Mouse (Mus musculus) thymus, postnatal 25 days (tissue): ENCODE measurements at regions not wholly inside any gene's neighbourhood (a gene's known extent, or its start where the extent isn't known, plus 50 kb on each side); places are given as distances from the start of the nearest gene placed in this dataset.
A peak's percentile ranks its signal among the peaks of the same experiment; 100 is the strongest.

Experiments used
- DNase-seq: peaks from one replicate; pipeline ENCODE4 v3.0.0; 2022

DNA sequence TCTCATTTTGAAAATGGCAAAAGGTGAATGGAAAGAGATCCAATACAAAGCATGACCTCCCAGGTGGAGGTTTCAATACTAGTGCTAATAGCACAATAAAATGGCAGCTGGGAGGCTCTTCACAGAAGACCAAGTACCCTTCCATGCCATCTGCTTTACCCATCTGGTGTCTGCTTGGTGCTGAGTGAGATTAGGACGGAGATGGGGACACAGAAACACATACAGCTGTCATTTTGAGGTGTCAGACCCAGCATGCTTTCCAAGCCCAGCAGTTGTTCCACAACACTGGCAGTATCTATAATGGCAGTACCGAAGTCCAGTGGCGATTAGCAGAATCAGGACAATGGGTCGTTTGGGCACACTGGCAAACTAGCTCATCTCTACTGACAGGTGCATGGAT, 118.9 kb upstream of the 1700064H15Rik start:
- DNase-seq: no peak

GRCm38 (mm10) chr3:19751946-19752345, 123.5 kb upstream of the 1700064H15Rik start:
- no peak for DNase-seq

DNA sequence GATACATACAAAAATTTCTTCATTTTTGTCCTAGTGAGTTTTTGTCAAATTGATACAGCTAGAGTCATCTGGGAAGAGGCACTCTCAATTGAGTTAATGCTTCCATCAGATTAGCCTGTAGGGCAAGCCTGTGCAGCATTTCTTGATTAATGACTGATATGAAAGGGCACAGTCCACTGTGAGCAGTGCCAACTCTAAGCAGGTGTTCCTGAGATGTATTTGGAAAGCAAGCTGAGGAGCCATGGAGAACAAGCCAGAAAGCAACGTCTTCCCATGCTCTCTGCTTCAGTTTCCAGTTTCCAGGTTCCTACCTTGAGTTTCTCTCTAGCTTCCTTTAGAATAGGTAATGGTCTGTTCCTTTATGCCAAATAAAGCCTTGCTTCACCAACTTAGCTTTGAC, 125.5 kb upstream of the 1700064H15Rik start:
- DNase-seq: no peak

GRCm38 (mm10) chr3:19754636-19755035, 126.2 kb upstream of the 1700064H15Rik start:
- no peak for DNase-seq

GRCm38 (mm10) chr3:19755136-19755535, 126.7 kb upstream of the 1700064H15Rik start:
- DNase-seq: no peak

DNA sequence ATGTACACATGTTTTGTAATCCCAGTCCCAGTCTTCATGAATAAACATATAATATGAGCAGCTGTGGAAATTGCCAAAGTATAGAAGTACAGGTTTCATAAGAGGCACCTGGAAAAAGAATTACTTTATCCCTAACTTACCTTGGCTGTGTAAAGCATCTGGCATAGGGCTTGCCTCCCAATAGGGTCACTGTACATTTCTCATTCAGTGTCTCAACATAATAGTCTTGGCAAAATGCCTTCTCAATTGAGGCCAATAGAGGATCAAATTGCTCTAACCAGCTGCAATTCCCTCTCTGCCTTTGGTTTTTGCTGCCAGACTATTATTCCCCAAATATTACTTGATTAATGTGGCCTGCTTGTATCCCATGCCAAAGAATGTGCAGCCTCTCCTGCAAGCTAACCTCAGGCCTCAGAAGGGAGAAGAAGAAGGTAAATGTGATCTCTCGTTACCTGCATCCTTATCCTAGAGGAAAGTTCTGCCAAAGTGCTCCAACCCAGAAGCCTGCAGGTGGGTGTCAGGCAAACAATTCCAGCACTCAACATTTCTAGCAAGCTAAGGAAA, 158.2 kb upstream of the Cp start:
- DNase-seq: no peak

DNA sequence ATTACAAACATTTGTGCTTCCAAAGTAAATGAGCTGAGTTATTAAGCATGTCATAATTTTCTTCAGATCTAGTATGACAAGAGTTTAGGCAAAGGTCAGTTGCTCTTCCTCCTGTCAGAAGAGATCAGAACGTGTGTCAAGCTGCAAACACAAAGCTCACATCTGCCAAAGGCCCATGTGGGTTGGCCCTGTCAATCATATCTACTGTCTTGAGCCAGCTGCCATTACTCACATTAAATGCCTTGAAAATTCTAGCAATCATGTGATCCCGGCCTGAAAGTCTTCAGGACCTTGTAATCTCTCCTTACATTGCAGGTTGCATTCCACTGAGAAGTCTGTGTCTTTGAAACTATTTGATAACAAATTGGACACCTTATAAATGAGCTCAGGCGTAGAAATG, 146.8 kb upstream of the Cp start:
- DNase-seq: no peak

- DNase-seq: no peak
Measured at GRCm38 (mm10) chr3:19824904-19825303, 131.9 kb upstream of the Cp start.

DNA sequence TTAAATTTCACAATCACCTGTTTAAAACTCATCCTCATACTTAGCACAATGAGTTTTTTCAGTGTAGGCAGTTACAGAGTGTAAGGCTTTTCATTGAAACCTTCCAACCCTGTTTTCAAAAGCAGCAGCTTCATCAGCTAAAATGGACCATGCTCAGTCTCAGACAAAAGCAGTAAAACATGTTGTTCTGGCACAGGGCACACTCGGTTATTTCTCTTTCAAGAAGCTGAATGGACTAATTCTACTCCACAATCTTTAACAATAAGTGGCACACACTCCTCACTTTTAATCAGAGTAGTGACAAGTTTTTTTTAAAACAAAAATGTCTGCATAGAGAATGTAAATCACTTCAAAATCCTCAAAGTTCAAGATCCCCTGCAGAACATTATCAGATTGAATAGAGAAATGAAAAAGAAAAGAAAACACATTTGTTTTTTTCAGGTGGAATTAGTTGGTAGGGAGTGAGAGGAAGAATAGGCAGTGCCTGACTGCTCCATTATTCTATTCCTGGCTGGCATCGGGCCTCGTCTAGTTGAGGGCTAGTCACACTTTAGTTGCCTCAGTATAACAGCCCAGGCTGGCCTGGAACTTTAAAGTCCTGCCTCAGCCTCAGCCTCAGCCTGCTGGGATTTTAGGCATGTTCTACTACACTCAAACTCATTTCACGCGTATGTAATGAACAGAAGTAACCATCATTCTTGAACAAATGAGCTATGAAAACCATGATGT, 128.2 kb upstream of the Cp start:
- DNase-seq: no peak

GRCm38 (mm10) chr3:19829752-19830151, 127.1 kb upstream of the Cp start:
- no peak for DNase-seq

- no peak for DNase-seq
Measured at GRCm38 (mm10) chr3:19848031-19848735, 108.7 kb upstream of the Cp start.

GRCm38 (mm10) chr3:19848736-19849269, 108.1 kb upstream of the Cp start:
- no peak for DNase-seq

- DNase-seq: no peak
Measured at GRCm38 (mm10) chr3:19882623-19883022, 74.2 kb upstream of the Cp start.

DNA sequence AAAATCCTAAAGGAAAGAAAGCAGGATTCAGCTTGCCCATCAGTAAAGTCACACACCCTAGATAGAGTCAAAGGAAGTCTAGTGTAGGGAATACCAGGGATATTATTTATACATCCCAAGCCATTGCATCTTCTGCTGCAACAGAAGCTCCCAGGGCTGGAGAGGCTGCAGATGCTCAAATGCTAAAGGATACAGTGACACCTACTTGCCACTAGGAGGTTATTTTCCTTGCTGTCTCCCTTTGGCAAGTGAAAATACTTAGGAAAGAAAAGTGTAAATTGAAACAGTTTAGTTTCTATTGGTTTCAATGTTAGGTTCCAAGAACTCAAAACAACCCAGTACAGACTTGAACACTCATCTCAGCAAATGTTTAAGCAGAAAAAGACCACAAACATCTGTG, 68.4 kb upstream of the Cp start:
- DNase-seq: no peak

- DNase-seq: no peak
Measured at GRCm38 (mm10) chr3:19894258-19894629, 62.6 kb upstream of the Cp start.

DNA sequence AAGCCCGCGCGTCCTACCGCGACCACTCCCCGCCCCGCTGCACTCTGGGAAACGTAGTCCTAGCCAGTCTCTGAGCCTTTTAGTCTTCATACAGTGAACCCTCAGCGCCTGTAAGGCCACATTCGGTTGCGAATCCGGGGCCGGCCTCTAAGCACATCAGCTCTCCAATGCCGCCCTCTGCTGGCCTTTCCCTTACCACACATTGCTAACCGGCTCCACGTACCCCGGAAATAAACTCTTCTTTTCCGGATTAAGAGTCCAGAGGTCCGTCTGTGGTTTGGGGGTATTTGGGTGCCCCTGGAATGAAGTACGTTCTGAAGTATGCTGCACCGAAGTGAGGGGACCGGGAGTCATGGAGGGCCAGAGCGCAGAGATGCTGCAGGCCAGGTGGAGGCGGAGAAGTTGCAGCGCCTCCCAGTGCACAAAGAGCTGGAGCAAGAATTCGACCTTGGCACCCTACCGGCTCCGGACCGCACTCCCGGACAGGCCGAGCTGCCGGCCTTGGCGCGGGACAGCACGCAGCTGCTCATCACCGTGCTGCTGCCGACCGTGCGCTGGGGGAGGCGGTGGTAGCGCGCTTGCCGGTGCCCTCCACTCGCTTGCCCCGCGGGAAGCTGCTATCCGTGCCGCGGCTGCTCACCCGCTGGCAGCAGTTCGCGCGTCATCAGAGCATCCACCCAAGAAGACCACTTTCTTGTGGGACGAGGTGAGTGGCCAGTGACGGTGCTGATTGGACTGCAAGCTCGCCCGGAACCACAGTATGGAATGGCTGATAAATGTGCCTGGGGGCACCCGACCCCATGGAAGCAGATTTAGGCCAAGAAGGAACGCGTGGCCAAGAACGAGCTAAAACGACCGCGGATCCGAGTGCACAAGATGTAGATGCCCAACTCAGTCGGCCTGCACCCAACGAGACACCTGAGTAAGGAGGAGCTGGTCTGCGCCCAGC, 62.0 kb upstream of the Cp start:
- peak; percentile 95 for DNase-seq

GRCm38 (mm10) chr3:19895755-19896154, 61.1 kb upstream of the Cp start:
- DNase-seq: peak; percentile 13

- no peak for DNase-seq
Measured at GRCm38 (mm10) chr3:19897140-19897539, 59.7 kb upstream of the Cp start.

DNA sequence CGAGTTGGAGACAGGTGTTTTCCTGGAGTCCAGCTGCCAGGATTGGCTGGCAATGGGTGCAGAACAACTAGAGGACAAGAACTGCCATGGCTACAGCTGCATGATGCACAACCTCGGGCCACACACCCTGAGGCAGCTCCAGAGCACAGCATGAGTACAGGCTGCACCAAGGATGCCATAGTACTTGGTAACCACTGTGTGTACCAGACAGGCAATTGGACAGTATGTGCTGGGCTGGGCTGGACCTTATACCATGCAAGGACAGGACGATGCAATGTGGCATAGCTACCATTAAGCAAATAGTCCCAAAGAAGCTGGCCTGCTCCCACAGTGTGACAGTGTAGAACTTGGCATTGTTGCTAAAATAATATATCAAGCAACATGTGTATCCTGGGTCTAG, 54.6 kb upstream of the Cp start:
- no peak for DNase-seq

DNA sequence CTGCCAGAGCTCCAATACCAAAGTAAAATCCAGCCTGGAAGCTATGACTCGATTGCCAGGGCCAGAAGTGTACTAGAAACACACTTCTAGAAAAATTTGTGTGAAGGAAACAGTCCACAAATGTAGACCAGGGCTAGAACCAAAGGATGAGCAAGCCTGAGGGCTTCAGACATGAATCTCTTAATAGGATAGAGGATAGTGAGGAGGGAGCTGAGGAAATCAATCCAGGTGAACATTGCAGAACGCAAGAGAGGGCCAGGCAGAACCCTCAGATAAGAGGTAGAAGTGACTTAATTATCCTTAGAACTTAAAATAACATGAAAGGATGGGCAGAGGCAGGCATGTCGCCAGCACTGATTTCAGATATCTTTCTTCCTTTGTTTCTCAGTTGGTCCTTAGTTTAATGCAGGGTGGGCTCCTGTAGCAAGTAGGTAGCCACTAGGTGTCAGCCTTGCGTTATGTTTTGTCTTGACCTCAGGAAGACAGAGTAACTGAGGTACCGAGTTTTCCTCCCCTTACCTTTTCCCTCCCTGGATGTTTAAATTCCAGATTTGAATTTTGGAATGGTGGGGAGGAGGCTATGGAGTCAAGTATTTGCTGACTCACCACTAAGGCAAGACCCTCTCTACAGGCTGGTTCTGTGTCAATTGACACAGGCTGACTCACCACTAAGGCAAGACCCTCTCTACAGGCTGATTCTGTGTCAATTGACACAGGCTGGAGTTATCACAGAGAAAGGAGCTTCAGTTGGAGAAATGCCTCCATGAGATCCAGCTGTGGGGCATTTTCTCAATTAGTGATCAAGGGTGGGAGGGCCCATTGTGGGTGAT, 52.2 kb upstream of the Cp start:
- DNase-seq: peak; percentile 47
